Mouse (Mus musculus) Patski (cell line): ENCODE results near the gene Copb1. TPM values are rescaled to one million over a fixed set of nuclear protein-coding genes. Genes with fewer than 3 reads are reported as not detected.

Source experiments
- ATAC-seq: fragments of 100-300 bp; one replicate; pipeline ENCODE4 v1.8.0; 2021
- CTCF ChIA-PET: fragments of 350-600 bp; sonication (Branson Sonifier 250); formaldehyde crosslinking; loops from one replicate; lab custom pipeline; 2022; ENCODE audit warnings: inconsistent platforms; lab: Charles Lee
- POLR2A ChIA-PET: fragments of 350-600 bp; sonication (Branson Sonifier 250); formaldehyde crosslinking; loops from one replicate; lab custom pipeline; 2022; ENCODE audit warnings: antibody characterized with exemption, inconsistent platforms; lab: Charles Lee
- DNase-seq: peaks from one replicate; pipeline ENCODE4 v3.0.0-alpha.2; 2011; ENCODE audit warnings: low read depth, low spot score
- H3K27me3 ChIP-seq: fragments of 371-371 bp; one replicate; pipeline ENCODE4 v1.5.1; 2021
- CTCF ChIP-seq: fragments of 100-300 bp; IDR thresholded peaks from one replicate; pipeline ENCODE4 v1.5.1; 2021
- in situ Hi-C: fragments of 300-500 bp; cut with MboI; formaldehyde crosslinking; loops from 3 replicates; pipeline ENCODE4 v1.11.1; 2018; ENCODE audit warnings: low pct_unique_long_range_greater_than_20kb, mixed read lengths
- polyA plus RNA-seq: library from polyadenylated mRNA; unstranded; gene quantifications from one replicate; pipeline ENCODE4 v1.2.3, GENCODE M21; 2021

Gene Copb1
- 134 TPM for polyA plus RNA-seq

- ATAC-seq (peak; percentile 95), DNase-seq (peak; percentile 46)
- H3K27me3 ChIP-seq: no peaks in the 10 kb centered on the region
- TF ChIP-seq CTCF: no peak
- ChIA-PET POLR2A (interaction anchor here (0.7 to 2.0 kb wide), 3 partner anchors 10 to 1927 kb away, joined by 3 to 7 read pairs (median 3); partner anchors contain the start of gene Psma1), CTCF (interaction anchor here (1.0 kb wide), 1 partner anchor 8 kb away, joined by 3 read pairs; no protein-coding TSS in a partner anchor)
- in situ Hi-C loops: no loop called here
These were observed at the start of gene Copb1 for GRCm38 (mm10) chr7:114253885-114254833. Copb1 (minus strand) TSS chr7:114254711.

GRCm38 (mm10) chr7:114301293-114301782 lies 46.8 kb upstream of the Copb1 start:
- no peak for TF ChIP-seq CTCF
- ChIA-PET CTCF (no interaction called here), POLR2A (no interaction called here)
- DNase-seq (no peak), ATAC-seq (no peak)
- in situ Hi-C loops: no loop called here
- no peaks in the 10 kb centered on the region for H3K27me3 ChIP-seq

DNA sequence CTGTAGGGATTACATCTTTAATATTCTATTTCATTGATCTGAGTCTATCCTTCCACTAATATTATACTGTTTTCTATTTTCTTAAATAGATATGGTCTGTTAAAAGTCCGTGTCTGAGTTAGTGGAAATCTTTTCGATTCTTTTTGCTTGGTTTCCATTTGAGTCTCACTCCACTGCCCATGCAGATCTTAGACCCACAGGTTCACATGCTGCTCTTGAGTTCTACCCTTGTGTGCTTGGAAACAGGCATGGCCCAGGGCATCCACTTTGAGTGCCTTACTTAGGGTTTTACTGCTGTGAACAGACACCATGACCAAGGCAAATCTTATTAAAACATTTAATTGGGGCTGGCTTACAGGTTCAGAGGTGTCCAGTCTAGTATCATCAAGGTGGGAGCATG lies 46.3 kb upstream of the Copb1 start:
- no peak for TF ChIP-seq CTCF
- H3K27me3 ChIP-seq: no peaks in the 10 kb centered on the region
- ATAC-seq (no peak), DNase-seq (no peak)
- in situ Hi-C loops: no loop called here
- ChIA-PET CTCF (no interaction called here), POLR2A (no interaction called here)

- POLR2A ChIA-PET: no interaction called here
- DNase-seq: no peak
- TF ChIP-seq CTCF: no peak
- ATAC-seq: no peak
- CTCF ChIA-PET: interaction anchor here (1.1 kb wide), 1 partner anchor 9 kb away, joined by 3 read pairs; no protein-coding TSS in a partner anchor
- in situ Hi-C loops: loop anchor here (25.0 kb wide), 2 partner anchors 338 to 513 kb away; partner anchors contain the start of gene Calca
- H3K27me3 ChIP-seq: no peaks in the 10 kb centered on the region
These were observed 44.7 kb upstream of the Copb1 start for GRCm38 (mm10) chr7:114299247-114299646.

DNA sequence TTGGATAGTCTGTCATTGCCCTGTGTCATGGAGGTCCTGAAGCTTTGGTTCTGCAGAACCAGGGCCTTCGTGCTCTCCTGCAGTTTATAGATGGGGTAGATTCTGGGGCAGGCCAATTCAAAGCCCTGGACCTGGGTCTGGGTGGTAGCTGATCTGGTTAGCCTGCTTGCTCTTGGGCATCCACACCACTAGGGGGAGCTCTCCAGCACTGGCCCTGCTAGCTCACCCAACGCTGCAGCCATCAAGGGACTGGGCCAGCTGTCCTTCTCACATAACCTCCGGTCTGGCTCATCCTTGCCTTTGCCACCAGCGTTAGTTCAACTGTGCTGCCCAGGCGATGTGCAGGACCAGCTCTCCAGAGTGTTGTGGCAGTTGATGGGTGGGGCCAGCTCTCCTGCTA lies 40.2 kb upstream of the Copb1 start:
- ATAC-seq: no peak
- ChIA-PET CTCF (interaction anchor here (0.8 to 2.6 kb wide), 4 partner anchors 9 to 16 kb away, joined by 4 to 8 read pairs (median 4); no protein-coding TSS in a partner anchor), POLR2A (interaction anchor here (1.2 kb wide), 1 partner anchor 120 kb away, joined by 3 read pairs; the partner anchor contains the start of gene Pde3b)
- no peak for DNase-seq
- TF ChIP-seq CTCF: peak; percentile 42
- no peaks in the 10 kb centered on the region for H3K27me3 ChIP-seq
- in situ Hi-C loops: loop anchor here (25.0 kb wide), 2 partner anchors 343 to 518 kb away; partner anchors contain the start of gene Calca

DNA sequence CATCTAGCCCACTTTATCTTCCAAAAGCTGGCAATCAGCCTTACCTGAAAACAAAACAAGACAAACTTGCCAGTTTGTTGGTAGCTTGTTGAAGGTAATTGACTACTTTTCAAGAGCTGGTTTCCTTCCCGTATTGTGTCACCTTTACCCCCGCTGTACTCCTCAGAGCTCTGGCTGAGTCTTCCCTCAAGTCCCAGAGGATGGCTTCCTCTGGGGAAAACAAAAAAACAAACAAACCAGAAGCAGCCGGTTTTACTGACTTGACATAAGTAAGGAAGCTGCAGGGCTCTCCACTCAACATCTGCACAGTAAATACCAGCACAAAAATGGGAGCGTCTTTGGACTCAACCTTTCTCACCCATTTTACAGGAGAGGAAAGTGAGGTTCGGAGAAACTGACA lies 39.4 kb upstream of the Copb1 start:
- H3K27me3 ChIP-seq: no peaks in the 10 kb centered on the region
- TF ChIP-seq CTCF: no peak
- ChIA-PET POLR2A (no interaction called here), CTCF (interaction anchor here (0.7 to 2.6 kb wide), 3 partner anchors 8 to 12 kb away, joined by 3 to 8 read pairs (median 5); no protein-coding TSS in a partner anchor)
- DNase-seq: no peak
- ATAC-seq: no peak
- in situ Hi-C loops: loop anchor here (25.0 kb wide), 2 partner anchors 343 to 518 kb away; partner anchors contain the start of gene Calca

DNA sequence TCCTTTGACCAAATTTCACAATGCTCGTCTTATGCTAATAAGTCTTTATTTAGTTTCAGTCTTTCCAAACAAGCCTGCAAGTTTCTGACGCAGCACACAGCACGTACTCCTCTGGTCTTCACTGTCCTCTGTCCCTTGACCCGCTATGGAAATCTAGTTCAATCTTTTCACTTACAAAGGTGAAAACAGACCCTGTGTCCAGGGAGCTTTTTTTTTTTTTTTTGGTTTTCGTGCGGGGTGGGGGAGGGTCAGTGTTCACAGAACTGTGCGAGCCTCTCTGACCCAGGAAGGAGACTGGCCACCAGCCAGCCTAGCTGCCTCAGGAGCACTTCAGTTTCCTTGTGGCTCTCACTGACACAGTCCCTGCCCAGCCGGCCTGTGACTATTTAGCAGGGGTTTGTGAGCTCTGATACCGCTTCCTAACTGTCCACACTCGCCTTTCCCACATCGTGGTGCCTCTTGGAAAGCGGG lies 38.0 kb upstream of the Copb1 start:
- CTCF ChIA-PET: interaction anchor here (1.4 to 2.7 kb wide), 3 partner anchors 11 to 24 kb away, joined by 3 to 16 read pairs (median 6); no protein-coding TSS in a partner anchor
- POLR2A ChIA-PET: interaction anchor here (0.7 kb wide), 1 partner anchor 62 kb away, joined by 4 read pairs; no protein-coding TSS in a partner anchor
- no peaks in the 10 kb centered on the region for H3K27me3 ChIP-seq
- DNase-seq: no peak
- no peak for TF ChIP-seq CTCF
- in situ Hi-C loops: loop anchor here (25.0 kb wide), 2 partner anchors 345 to 520 kb away; partner anchors contain the start of gene Calca
- ATAC-seq: peak; percentile 78

- in situ Hi-C loops: loop anchor here (25.0 kb wide), 2 partner anchors 346 to 521 kb away; partner anchors contain the start of gene Calca
- no peak for ATAC-seq
- DNase-seq: no peak
- TF ChIP-seq CTCF: no peak
- H3K27me3 ChIP-seq: no peaks in the 10 kb centered on the region
- ChIA-PET POLR2A (interaction anchor here (0.7 kb wide), 1 partner anchor 63 kb away, joined by 4 read pairs; no protein-coding TSS in a partner anchor), CTCF (interaction anchor here (1.4 to 2.7 kb wide), 6 partner anchors 8 to 30 kb away, joined by 3 to 16 read pairs (median 4); no protein-coding TSS in a partner anchor)
These were observed 37.2 kb upstream of the Copb1 start for GRCm38 (mm10) chr7:114291461-114292335.

- DNase-seq: no peak
- H3K27me3 ChIP-seq: no peaks in the 10 kb centered on the region
- no peak for ATAC-seq
- no peak for TF ChIP-seq CTCF
- in situ Hi-C loops: loop anchor here (25.0 kb wide), 2 partner anchors 347 to 522 kb away; partner anchors contain the start of gene Calca
- ChIA-PET CTCF (interaction anchor here (1.6 to 1.7 kb wide), 3 partner anchors 9 to 32 kb away, joined by 3 to 4 read pairs (median 4); no protein-coding TSS in a partner anchor), POLR2A (no interaction called here)
These were observed 35.6 kb upstream of the Copb1 start for GRCm38 (mm10) chr7:114290078-114290506.
